Mouse (Mus musculus): ENCODE measurements around the gene Pdzrn3. TPM values are rescaled to one million over a fixed set of nuclear protein-coding genes. Genes with fewer than 3 reads are reported as not detected.
A peak's percentile ranks its signal among the peaks of the same experiment; 100 is the strongest.

Gene Pdzrn3
- total RNA-seq, 2 experiments from 2014 or later: not detected

- peak; percentile 59 for ATAC-seq (replicated peaks; ENCODE audit: poor library complexity, severe bottlenecking)
These were observed 47.3 kb downstream of the Pdzrn3 start for GRCm38 (mm10) chr6:101330392-101330791.

DNA sequence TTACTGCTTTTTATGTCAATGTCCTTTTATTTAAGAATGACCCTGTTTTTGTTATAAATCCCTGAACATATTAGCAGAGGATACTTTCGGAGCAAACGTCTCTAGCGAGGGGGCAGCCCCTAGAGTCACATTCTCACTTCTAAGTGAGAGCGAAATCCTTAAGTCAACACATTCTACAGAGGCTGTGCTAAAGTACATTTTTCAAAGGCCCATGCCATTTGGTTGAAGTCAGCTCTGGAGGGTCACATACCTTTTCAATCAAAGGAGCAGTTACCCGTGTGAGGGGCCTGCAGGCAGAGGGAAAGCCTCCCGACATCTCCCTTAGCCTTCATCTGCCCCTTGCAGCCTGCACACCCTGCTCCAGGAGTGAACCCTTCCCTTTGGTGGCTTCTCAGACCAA, 48.2 kb downstream of the Pdzrn3 start:
- ATAC-seq (replicated peaks; ENCODE audit: poor library complexity, severe bottlenecking): no peak

DNA sequence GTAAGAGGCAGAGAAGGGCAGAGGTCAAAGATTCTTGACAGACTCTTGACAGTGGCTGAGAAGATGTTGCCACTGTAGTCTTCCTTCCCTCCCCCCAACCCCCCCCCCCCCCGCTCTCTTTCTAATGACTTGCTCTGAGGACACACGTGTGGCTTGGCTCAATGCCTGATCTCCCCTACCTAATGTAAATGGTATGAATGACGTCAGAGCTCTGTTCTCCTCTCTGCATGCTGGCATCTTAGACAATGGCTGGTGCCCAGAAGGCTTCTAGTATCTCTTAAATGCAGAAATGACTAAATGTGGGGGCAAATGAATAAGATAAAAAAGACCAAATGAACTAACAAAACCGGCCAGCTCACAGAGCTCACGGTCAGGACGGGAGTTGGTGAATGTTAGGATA, 49.2 kb downstream of the Pdzrn3 start:
- ATAC-seq (replicated peaks; ENCODE audit: poor library complexity, severe bottlenecking): no peak

GRCm38 (mm10) chr6:101327741-101328140, 50.0 kb downstream of the Pdzrn3 start:
- ATAC-seq (replicated peaks; ENCODE audit: poor library complexity, severe bottlenecking): no peak

GRCm38 (mm10) chr6:101327196-101327595, 50.5 kb downstream of the Pdzrn3 start:
- ATAC-seq (replicated peaks; ENCODE audit: poor library complexity, severe bottlenecking): no peak

DNA sequence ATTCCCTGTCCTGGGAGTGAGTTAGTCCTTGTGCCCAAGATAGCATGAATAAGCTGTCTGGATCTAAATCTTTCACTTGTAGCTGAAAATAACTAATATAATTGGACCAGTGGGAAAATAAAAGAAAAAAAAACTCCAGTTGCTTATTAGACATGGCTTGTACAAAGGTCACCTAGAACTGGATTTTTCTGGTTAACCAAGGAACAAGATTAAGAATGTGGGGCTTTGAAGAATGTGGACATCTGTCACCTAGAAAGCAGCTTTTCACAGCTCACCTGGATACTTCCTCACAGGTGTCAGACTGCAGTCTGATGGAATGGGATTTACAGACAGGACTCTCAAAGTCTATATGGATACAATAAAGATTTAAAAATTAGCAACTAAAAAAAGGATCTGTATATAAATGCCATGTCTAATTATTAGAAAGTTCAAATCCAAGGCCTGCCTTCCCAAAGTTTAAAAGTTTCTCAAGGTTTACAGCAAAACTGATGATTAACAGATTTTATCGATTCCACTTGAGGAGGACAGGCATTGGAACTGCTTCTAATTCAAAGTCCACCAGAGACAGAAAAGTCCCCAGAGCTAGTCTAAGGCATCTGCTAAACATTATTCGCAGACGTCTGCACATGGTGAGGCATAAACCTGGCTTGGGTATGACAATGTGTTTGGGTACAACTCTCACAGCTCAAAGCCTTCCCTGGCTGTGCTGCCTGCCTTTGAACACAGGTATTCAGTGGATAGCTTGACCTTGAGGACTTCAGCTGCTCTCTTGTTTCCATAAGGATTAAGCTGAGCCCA, 51.7 kb downstream of the Pdzrn3 start:
- ATAC-seq (replicated peaks; ENCODE audit: poor library complexity, severe bottlenecking): no peak

GRCm38 (mm10) chr6:101322580-101322979, 55.1 kb downstream of the Pdzrn3 start:
- ATAC-seq (replicated peaks; ENCODE audit: poor library complexity, severe bottlenecking): no peak

DNA sequence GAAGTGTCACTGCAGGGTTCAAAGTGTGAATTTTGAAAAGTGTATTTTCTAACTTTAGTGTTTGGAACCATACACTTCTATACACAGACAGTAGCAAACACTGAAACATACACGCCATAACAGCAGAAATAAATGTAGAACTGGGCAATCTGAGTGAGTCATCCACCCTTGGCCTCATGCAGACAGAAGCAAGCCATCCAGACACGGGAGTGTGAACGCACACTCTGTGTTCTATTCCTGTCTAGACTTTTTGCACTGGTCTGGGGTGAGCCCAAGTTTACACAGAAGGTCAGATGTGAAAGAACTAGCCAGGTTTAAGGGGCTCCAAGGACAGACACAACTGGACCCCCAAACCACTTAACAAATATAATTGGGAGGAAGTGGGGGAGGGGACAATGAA, 57.3 kb downstream of the Pdzrn3 start:
- no peak for ATAC-seq (replicated peaks; ENCODE audit: poor library complexity, severe bottlenecking)

DNA sequence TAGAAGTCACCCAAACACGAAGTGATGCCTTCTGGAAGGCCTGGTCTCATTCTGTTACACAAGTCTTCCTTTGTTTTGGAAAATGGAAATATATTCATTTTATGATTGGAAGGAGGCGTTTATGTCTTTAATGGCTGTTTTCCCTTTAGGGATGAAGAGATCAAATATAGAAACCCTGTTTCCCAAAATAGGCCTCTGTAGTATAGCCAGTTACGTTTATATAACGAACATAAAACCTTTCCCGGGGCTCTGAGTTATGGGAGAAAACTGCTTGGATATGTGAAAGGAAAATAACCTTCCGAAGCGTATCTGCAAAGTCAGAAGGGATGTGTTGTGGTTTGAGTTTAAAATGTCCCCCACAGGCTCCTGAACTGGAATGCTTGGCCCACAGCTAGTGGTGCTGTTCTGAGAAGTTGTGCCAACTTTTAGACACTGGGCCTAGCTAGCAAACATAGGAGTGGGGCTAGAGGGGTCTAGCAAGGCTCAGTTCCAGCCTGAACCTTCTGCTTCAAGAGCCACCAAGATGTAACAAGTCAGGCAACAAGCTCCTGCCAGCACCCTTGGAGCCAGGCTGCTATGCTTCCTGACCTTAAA, 58.2 kb downstream of the Pdzrn3 start:
- no peak for ATAC-seq (replicated peaks; ENCODE audit: poor library complexity, severe bottlenecking)

DNA sequence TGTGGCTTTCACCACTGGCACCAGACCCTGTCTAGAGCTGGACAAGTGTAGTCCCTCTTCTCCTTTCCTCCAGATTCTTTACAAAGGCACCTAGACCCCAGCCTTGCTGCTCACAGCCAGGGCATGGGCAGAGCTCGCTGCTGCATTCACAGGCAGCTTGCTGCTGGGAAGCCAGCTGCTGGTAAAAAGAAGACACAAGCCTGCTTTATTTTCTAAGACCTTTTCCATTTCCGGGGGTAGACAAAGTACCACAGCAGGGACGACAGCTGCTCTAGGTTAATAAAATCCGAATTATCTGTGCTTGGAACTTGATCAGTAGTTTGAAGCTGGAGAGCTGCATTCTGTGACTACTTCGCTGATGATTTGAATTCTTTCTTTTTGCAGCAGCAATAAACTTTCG, 59.2 kb downstream of the Pdzrn3 start:
- no peak for ATAC-seq (replicated peaks; ENCODE audit: poor library complexity, severe bottlenecking)

DNA sequence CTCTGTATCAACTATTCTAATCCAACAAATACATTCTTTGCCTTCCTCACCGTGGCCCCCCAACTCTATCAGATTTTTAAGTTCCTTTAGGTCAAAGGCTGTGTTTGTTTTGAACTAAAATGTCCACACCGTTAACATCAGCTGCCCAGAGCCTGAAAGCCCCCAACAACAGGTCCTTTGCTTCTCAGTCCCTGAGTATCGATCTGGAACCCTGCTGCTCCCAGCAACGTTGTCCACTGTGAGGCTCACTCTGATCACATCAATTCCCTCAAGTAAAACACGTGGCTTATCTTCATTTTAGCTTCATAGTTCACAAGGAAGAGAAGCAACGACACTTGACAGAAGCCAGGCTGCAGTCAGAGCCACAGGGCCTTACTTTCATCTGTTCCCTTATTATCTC, 66.3 kb downstream of the Pdzrn3 start:
- ATAC-seq (replicated peaks; ENCODE audit: poor library complexity, severe bottlenecking): no peak

DNA sequence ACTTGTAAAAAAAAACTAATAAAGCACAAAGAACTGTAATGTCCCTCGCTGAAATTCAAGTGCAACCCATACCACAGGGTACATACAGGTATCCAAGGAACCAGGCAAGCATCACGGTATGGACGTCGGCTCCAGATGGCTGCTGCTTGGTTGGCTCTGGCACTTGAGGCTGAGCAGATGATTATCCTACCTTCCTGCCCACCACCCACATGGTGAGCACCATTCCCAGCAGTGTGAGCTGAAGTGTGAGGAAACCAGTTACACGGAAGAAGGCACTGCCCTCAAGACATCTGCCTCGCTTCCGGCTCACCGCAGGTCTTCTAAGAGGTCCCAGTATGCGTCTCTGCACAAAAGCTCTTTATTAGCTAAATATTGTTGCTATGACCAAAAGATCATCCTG, 67.2 kb downstream of the Pdzrn3 start:
- no peak for ATAC-seq (replicated peaks; ENCODE audit: poor library complexity, severe bottlenecking)

GRCm38 (mm10) chr6:101307964-101308531, 69.6 kb downstream of the Pdzrn3 start:
- no peak for ATAC-seq (replicated peaks; ENCODE audit: poor library complexity, severe bottlenecking)

- no peak for ATAC-seq (replicated peaks; ENCODE audit: poor library complexity, severe bottlenecking)
These were observed 70.9 kb downstream of the Pdzrn3 start for GRCm38 (mm10) chr6:101306834-101307233.

DNA sequence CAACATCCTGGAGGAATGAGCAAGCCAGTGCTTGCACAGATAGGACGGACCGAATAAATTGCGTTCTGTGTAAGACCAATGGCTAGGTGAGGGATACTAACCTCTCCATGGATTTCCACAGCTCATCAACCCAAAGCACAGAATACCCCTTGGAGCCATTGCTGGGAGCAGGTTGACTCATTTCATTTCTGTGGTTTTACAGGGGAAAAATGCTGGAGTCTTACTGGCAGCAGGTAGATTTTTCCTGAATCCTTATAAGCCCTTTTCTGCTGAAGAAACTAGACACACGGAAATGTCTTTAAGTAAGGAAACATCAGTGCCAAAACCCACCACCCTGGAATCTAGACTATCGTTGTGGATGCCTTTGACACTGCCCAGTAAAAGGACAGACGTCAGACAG, 72.2 kb downstream of the Pdzrn3 start:
- no peak for ATAC-seq (replicated peaks; ENCODE audit: poor library complexity, severe bottlenecking)

DNA sequence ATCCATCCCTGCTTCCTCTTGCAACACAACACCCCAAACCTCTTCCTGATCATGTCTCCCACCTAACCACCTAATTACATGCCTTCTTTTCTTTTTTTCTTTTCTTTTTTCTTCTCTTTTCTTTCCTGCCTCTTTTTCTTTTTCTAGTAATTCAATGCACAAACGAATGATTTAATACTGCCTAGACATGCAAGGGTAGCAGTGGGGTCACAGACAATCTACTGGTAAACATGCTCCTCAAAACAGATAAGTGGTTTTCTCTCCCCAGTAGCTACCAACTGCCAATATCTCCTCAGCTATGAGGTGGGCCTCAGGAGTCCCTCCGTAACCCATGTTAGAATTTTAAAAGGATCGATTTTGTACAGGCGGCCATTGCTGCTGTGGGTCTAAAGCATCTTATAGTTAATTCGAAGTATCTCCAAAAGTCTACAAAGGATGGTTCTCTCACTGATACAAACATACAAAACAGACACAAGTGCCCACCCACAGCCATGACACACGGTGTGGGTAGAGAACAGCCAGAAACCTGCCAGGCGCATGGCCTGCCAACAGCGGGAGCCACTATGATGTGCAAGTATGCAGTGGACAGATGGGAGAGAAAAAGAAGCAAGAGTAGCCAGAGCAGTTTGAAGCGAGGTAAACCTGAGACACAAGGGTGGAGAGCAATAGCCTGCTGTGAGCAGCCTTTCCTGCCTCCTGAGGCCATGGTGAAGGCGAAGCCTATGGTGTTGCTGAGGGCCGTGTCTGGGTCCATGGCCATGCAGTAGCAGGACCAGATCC, 73.5 kb downstream of the Pdzrn3 start:
- no peak for ATAC-seq (replicated peaks; ENCODE audit: poor library complexity, severe bottlenecking)

DNA sequence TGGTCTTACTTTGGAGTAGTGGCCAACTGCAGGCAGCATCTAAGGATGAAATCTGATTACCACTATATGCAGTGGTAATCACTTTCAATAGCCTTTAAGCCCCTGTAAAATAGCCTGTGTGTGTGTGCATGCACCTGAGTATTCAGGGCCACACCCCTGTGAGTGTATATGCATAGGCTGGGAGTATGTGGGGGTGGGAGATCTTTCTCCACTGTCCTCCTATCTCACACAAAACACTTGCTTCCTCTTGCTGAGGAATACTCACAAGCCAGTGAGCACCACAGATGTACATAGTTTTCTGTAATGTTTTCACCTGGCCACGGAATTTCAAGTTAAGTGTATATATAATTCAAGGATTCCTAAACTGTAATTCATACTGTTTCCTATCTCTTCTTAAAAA, 74.2 kb downstream of the Pdzrn3 start:
- no peak; the same call in 1 of the 2 replicates for ATAC-seq (replicated peaks; ENCODE audit: poor library complexity, severe bottlenecking)

DNA sequence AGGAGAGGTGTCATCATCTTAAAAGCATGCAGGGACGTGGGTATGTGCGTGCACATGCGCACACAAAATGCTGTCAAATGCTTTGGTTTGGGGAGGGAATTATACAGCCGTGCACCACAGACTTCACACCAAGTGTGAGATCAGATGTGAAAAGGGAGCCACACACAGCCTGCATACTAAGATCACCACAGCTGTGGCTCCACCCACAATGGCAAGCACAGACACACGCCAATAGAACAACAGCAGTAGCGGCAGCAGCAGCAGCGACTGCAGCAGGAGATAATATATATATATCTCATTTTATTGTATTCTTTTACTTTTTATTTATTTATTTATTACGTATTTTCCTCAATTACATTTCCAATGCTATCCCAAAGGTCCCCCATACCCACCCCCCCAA, 76.5 kb downstream of the Pdzrn3 start:
- no peak for ATAC-seq (replicated peaks; ENCODE audit: poor library complexity, severe bottlenecking)

DNA sequence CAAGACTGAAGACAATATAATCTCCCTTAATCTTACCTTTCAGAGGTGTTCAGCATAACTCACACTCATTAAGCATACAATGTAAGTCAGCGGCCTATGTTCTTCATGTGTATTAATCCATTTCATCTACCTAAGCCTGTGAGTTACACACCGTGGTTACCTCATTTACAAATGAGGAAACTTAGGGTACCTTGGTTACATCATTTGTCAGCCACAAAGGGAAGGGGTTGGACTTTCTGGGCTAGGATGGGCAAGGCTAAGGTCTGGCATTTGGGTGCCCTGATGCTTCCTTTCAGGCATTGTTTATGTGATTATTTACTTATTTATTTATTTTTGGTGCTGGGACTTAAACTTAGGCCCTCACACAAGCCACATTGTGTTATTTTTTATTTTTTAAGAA, 78.3 kb downstream of the Pdzrn3 start:
- ATAC-seq (replicated peaks; ENCODE audit: poor library complexity, severe bottlenecking): peak; percentile 40; the same call in 1 of the 2 replicates

GRCm38 (mm10) chr6:101297563-101298520, 79.9 kb downstream of the Pdzrn3 start:
- ATAC-seq (replicated peaks; ENCODE audit: poor library complexity, severe bottlenecking): no peak
